Mouse (Mus musculus) kidney, postnatal 0 days (tissue): ENCODE measurements around the gene Anapc2. TPM values are rescaled to one million over a fixed set of nuclear protein-coding genes. Genes with fewer than 3 reads are reported as not detected.

Source experiments
- ATAC-seq: fragments of 200-750 bp; cut with Nextera tagmentation; replicated peaks from 2 replicates; pipeline ENCODE4 v1.8.0; 2017; ENCODE audit warnings: low read depth, moderate number of reproducible peaks, moderate TSS enrichment, moderate library complexity; ENCODE audit not compliant: low FRiP score
- DNase-seq: peaks from one replicate; pipeline ENCODE4 v3.0.0-alpha.2; 2016; ENCODE audit warnings: low spot score
- H3K27ac ChIP-seq: fragments of 300-500 bp; sonication (generic); 2 replicates; pipeline ENCODE4 v1.5.1; 2014; ENCODE audit warnings: mild to moderate bottlenecking
- H3K27me3 ChIP-seq: fragments of 300-500 bp; sonication (generic); 2 replicates; pipeline ENCODE4 v1.6.1; 2014; ENCODE audit warnings: low read length, mixed read lengths; ENCODE audit not compliant: insufficient read depth
- H3K36me3 ChIP-seq: fragments of 300-500 bp; sonication (generic); 2 replicates; pipeline ENCODE4 v1.6.1; 2014; ENCODE audit warnings: low read length, mixed read lengths; ENCODE audit not compliant: insufficient read depth
- H3K4me1 ChIP-seq: fragments of 300-500 bp; sonication (generic); replicated peaks from 2 replicates; pipeline ENCODE4 v1.6.1; 2014; ENCODE audit warnings: antibody characterized with exemption, low read length, mixed read lengths; ENCODE audit not compliant: insufficient read depth
- H3K4me2 ChIP-seq: fragments of 300-500 bp; sonication (generic); 2 replicates; pipeline ENCODE4 v1.6.1; 2014; ENCODE audit warnings: mild to moderate bottlenecking, low read length, moderate library complexity, mixed read lengths
- H3K4me3 ChIP-seq: fragments of 300-500 bp; sonication (generic); replicated peaks from 2 replicates; pipeline ENCODE4 v1.5.1; 2014; ENCODE audit warnings: low read depth, low read length
- H3K9ac ChIP-seq: fragments of 300-500 bp; sonication (generic); 2 replicates; pipeline ENCODE4 v1.6.1; 2014; ENCODE audit warnings: low read depth, low read length
- H3K9me3 ChIP-seq: fragments of 300-500 bp; sonication (generic); replicated peaks from 2 replicates; pipeline ENCODE4 v1.6.1; 2016; ENCODE audit warnings: low read length, inconsistent platforms, mixed read lengths
- CTCF ChIP-seq: IDR thresholded peaks from 2 replicates; pipeline ENCODE4 v1.5.1; 2016; ENCODE audit warnings: antibody characterized with exemption, low read depth, mild to moderate bottlenecking, moderate library complexity
- WGBS: fragments of 180-500 bp; shearing (Covaris S2); extraction: QIAGEN DNeasy Blood & Tissue Kit; methylation state at CpG from one replicate; pipeline ENCODE4 v1.1.7; 2014; 5-methylcytosine and 5-hydroxymethylcytosine counted together
- polyA plus RNA-seq: library from polyadenylated mRNA; unstranded; fragments of >200 nt; fragmentation: Nextera tagmentation; extraction: Ambion mirVana; gene quantifications from 2 replicates; pipeline ENCODE4 v1.2.1, GENCODE M21; 2015

Gene Anapc2
- polyA plus RNA-seq, 1 experiment from 2014 or later, result 79.4 TPM

- no peak within 1 kb of the TSS for H3K4me3 ChIP-seq
- peaks cover 29% of the 10 kb centered on the region for H3K36me3 ChIP-seq
- H3K27ac ChIP-seq, result peak within 1 kb of the TSS; percentile 55
- TF ChIP-seq CTCF, result no peak
- no peak for DNase-seq
- no peak within 1 kb of the TSS for H3K4me2 ChIP-seq
- H3K9ac ChIP-seq, result no peak within 1 kb of the TSS
- ATAC-seq, result no peak
- H3K9me3 ChIP-seq, result no peaks in the 10 kb centered on the region
- H3K27me3 ChIP-seq, result peaks cover 49% of the 10 kb centered on the region
- peaks cover 12% of the 10 kb centered on the region; the same call in 1 of the 2 replicates for H3K4me1 ChIP-seq
- WGBS, result 82% methylated on average over 6 of the region's 6 CpGs
Measured at GRCm38 (mm10) chr2:25287927-25288649, 15.8 kb downstream of the Anapc2 start, which contains the start of gene Tmem210. Gene Tmem210, plus strand, starts transcription at chr2:25288145.

GRCm38 (mm10) chr2:25288734-25289345, 16.6 kb downstream of the Anapc2 start:
- WGBS, result 81% methylated on average over 7 of the region's 7 CpGs
- Histone ChIP-seq H3K4me2 (no peak overlapping the region), H3K36me3 (peaks cover 22% of the 10 kb centered on the region), H3K9ac (no peak overlapping the region), H3K4me3 (no peak overlapping the region), H3K27ac (no peak overlapping the region), H3K9me3 (no peaks in the 10 kb centered on the region), H3K4me1 (peaks cover 12% of the 10 kb centered on the region; the same call in 1 of the 2 replicates), H3K27me3 (peaks cover 49% of the 10 kb centered on the region)
- TF ChIP-seq CTCF, result no peak
- DNase-seq (no peak), ATAC-seq (no peak)

- DNase-seq (no peak), ATAC-seq (no peak)
- WGBS, result 5% methylated on average over 11 of the region's 11 CpGs
- H3K9ac ChIP-seq, result no peak within 1 kb of the TSS
- H3K9me3 ChIP-seq, result no peaks in the 10 kb centered on the region
- peak within 1 kb of the TSS; percentile 33 for H3K4me3 ChIP-seq
- peak within 1 kb of the TSS; percentile 46 for H3K4me2 ChIP-seq
- peaks cover 12% of the 10 kb centered on the region; the same call in 1 of the 2 replicates for H3K4me1 ChIP-seq
- no peak for TF ChIP-seq CTCF
- H3K27me3 ChIP-seq, result peaks cover 49% of the 10 kb centered on the region
- no peak within 1 kb of the TSS for H3K27ac ChIP-seq
- H3K36me3 ChIP-seq, result peaks cover 15% of the 10 kb centered on the region
Measured at GRCm38 (mm10) chr2:25289651-25290050, 17.4 kb downstream of the Anapc2 start, which contains the start of gene Lrrc26. Gene Lrrc26, plus strand, starts transcription at chr2:25289915.

GRCm38 (mm10) chr2:25290101-25290815, 18.0 kb downstream of the Anapc2 start:
- Histone ChIP-seq H3K4me1 (peaks cover 12% of the 10 kb centered on the region; the same call in 1 of the 2 replicates), H3K27ac (no peak overlapping the region), H3K4me2 (peak overlapping the region; percentile 46), H3K9ac (no peak overlapping the region), H3K9me3 (no peaks in the 10 kb centered on the region), H3K27me3 (peaks cover 49% of the 10 kb centered on the region), H3K4me3 (peak overlapping the region; percentile 33), H3K36me3 (peaks cover 9% of the 10 kb centered on the region; the same call in 1 of the 2 replicates)
- TF ChIP-seq CTCF, result no peak
- DNase-seq (no peak), ATAC-seq (no peak)
- WGBS, result 2% methylated on average over 54 of the region's 54 CpGs

GRCm38 (mm10) chr2:25290816-25291130, 18.5 kb downstream of the Anapc2 start:
- Histone ChIP-seq H3K4me2 (peak overlapping the region; percentile 46), H3K36me3 (0 out of 2 replicates have a peak, but pooled peaks cover 5% of the 10 kb centered on the region), H3K27ac (no peak overlapping the region), H3K9me3 (no peaks in the 10 kb centered on the region), H3K4me3 (peak overlapping the region; percentile 33; the same call in 1 of the 2 replicates), H3K4me1 (peaks cover 9% of the 10 kb centered on the region; the same call in 1 of the 2 replicates), H3K9ac (no peak overlapping the region), H3K27me3 (peaks cover 49% of the 10 kb centered on the region)
- DNase-seq (no peak), ATAC-seq (no peak)
- under 1% methylated on average over 18 of the region's 18 CpGs for WGBS
- no peak for TF ChIP-seq CTCF
